Mouse (Mus musculus) liver, postnatal 0 days (tissue): ENCODE measurements around the gene 1500009C09Rik.
A peak's percentile ranks its signal among the peaks of the same experiment; 100 is the strongest.

ENCODE experiments used
- CTCF ChIP-seq: sonication (generic); IDR thresholded peaks from 2 replicates; pipeline ENCODE4 v1.5.1; 2016; ENCODE audit warnings: antibody characterized with exemption, low read depth
- EP300 ChIP-seq: IDR thresholded peaks from 2 replicates; pipeline ENCODE4 v1.6.1; 2016; ENCODE audit warnings: antibody characterized with exemption, low read depth, mild to moderate bottlenecking

- TF ChIP-seq CTCF (peak; percentile 57), EP300 (no peak)
Measured at GRCm38 (mm10) chr15:82251579-82251978, 618 bp upstream of the 1500009C09Rik start.
